Mouse (Mus musculus): ENCODE results near the gene Mst1.

The Mst1 gene

DNA sequence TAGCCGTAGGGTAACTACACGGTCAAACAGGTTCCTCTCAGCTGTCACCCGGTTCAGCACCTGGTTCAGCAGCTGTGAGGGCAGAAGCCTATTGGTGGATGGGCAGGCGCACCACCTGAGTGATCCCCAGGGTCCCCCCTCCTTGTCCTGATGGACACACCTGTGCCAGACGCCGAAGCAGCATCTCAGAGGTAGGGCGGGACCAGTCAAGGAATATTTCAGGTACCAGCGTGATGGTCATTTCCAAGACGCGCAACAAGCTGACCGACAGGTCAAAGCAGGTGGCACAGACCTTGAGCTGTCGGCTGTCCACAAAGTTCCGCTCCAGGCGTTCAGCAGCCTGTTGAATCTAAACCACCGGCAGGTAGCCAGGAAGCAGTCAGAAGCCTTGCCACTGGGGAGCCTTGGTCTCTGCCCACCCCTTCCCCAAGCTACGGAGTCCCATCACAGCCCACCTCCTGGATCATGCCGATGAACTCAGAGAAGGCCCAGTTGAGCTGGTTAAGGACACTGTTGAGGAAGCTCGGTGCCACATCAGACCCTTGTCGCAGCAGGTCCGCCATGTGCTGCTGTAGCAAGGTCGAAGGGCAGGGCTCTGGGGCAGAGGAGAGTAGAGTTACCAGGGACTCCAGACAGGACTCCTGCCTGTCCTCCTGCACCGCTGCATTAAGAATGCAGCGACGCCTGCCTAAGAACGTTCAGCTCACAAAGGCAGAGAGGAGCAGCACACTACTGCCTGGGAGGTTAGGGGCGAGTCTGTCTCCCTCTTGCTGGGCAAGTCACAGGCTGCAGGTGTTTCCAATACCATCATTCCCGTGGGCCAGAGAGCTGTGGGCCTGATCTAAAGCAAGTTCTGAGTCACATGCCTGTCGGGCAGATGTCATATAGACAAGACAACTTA lies 23.6 kb upstream of the Mst1 start:
- no peak for DNase-seq (ENCODE audit: low spot score in 2 of 2)

- DNase-seq (ENCODE audit: low spot score in 2 of 2): no peak
Observed at GRCm38 (mm10) chr9:108057262-108057562, 23.0 kb upstream of the Mst1 start.

DNA sequence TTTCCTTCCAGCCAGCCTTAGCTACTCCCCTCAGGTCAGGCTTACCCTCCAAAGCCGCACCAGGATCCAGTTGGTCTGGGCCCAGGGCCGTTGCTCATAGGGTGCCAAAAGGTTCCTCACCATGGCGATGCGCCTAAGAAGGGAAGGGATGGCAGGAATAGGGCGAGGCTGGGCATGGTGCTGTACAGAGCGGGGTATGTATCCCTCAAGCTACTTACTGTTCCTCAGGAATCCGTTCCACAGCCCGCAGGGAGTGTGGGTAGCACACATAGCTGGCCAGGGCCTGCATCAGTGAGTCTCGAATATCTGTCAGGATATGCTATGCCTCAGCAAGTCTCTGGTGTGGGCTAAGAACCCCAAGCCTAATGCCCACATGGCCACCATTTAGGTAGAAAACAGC lies 21.9 kb upstream of the Mst1 start:
- no peak for DNase-seq (ENCODE audit: low spot score in 2 of 2)

GRCm38 (mm10) chr9:108062142-108062541 lies 18.1 kb upstream of the Mst1 start:
- no peak for DNase-seq (ENCODE audit: low spot score in 2 of 2)

DNA sequence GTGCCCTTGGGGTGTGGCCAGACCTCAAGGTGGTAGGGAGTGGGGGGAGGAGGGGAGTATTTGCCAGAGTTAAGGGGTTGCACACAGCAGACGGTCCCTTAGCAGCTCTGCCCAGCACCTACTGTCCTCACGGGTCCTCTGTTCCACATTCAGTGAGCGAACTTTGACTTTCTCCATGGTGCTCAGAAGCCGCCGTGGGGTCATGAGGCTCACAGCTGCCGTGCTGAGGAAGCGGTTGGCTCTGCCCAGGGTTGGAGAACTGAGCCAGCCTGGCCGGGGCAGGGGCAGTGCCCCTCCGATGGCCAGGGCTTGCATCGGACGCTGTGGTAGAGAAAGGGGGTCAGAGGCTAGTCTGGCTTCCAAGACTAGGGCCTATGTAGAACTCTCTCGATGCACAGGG lies 16.9 kb upstream of the Mst1 start:
- DNase-seq (ENCODE audit: low spot score in 2 of 2): no peak

GRCm38 (mm10) chr9:108065491-108066011 lies 14.7 kb upstream of the Mst1 start:
- peak; percentile 65 to 79 for DNase-seq (ENCODE audit: low spot score in 2 of 2)

- no peak for DNase-seq (ENCODE audit: low spot score in 2 of 2)
Observed at GRCm38 (mm10) chr9:108067199-108067598, 13.0 kb upstream of the Mst1 start.

GRCm38 (mm10) chr9:108067900-108068299 lies 12.3 kb upstream of the Mst1 start:
- DNase-seq (ENCODE audit: low spot score in 2 of 2): peak; percentile 79 to 88

DNA sequence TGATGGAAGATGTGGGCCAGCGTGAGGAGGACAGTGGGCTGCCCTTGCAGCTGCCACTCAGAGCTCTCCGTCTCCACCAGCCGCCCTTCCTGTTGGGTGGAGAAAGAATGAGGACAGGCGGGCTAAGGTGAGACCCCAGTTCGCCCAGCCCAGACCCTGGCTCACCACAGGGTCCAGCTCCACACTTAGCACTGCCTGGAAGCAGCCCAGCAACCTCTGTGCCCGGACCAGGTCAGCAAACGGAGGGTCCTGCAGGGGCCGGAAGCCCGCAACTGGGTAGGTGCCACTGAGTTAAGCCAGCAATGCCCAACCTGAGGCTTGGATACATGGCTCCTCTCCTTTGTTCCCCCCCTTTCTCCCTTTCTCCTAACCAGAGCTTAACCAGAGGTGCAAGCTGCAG lies 11.2 kb upstream of the Mst1 start:
- no peak for DNase-seq (ENCODE audit: low spot score in 2 of 2)

GRCm38 (mm10) chr9:108069529-108069928 lies 10.7 kb upstream of the Mst1 start:
- no peak for DNase-seq (ENCODE audit: low spot score in 2 of 2)

GRCm38 (mm10) chr9:108071801-108072200 lies 8.4 kb upstream of the Mst1 start:
- no peak for DNase-seq (ENCODE audit: low spot score in 2 of 2)

DNA sequence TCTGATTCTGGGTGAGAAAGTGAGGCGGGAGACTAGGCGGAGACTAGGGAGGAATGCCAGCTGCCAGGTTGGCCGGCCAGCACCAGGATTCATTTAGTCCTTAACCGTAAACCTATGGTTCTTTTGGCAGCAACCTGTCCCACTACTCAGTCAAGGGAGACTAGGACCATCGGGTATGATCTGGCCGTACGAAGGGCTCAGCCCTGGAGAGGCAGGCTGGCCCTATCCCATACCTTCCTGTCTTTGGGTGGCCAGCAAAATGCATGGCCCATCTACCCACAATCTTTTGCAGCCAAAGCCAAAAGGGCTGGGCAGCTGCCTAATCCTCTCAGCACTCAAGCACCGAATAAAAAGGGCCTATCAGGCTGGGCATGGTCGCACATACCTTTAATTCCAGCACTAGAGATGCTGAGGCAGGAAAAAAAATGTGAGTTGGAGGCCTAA lies 7.7 kb upstream of the Mst1 start:
- no peak for DNase-seq (ENCODE audit: low spot score in 2 of 2)

GRCm38 (mm10) chr9:108073141-108073930 lies 6.9 kb upstream of the Mst1 start:
- DNase-seq (ENCODE audit: low spot score in 2 of 2): no peak

DNA sequence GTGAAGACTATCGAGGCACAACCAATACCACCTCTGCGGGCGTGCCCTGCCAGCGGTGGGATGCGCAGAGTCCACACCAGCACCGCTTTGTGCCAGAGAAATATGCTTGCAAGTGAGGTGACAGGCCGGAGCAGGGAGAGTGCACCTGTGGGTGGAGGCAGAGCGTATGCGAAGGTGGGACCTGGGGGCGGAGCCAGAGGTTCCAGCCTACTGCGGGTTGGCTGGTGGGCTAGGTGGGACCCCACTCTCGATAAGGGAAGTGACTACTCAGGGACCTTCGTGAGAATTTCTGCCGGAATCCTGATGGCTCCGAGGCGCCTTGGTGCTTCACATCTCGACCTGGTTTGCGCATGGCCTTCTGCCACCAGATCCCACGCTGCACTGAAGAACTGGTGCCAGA lies 2.3 kb downstream of the Mst1 start:
- no peak for DNase-seq (ENCODE audit: low spot score in 2 of 2)

GRCm38 (mm10) chr9:108082988-108083431 lies 2.8 kb downstream of the Mst1 start, which contains the start of gene Rnf123:
Gene Rnf123, minus strand, starts transcription at chr9:108083346.
- no peak for DNase-seq (ENCODE audit: low spot score in 2 of 2)

- DNase-seq (ENCODE audit: low spot score in 2 of 2): no peak
Observed at GRCm38 (mm10) chr9:108083561-108083960, 3.3 kb downstream of the Mst1 start.

GRCm38 (mm10) chr9:108085261-108085660 lies 5.0 kb downstream of the Mst1 start:
- no peak for DNase-seq (ENCODE audit: low spot score in 2 of 2)

- DNase-seq (ENCODE audit: low spot score in 2 of 2): no peak
Observed at GRCm38 (mm10) chr9:108090611-108091120, 10.4 kb downstream of the Mst1 start.

DNA sequence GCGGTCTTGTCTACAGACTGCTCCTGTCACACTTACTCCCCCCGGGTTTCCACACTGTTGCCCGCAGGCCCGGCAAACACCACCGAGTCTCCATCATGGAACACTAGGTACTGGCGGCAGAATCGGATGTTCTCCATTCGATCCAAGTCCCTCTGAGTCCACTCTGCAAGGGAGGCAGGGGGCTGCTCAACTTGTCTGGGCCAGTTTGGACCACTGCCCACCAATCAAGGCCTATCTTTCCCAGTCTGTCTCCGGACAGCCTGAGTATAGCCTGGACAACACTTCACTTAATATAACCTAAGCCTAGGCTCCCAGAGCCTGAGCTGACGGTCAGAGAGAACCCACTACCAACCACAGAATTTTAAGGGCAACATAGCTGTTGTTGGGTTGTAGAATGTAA lies 13.3 kb downstream of the Mst1 start:
- DNase-seq (ENCODE audit: low spot score in 2 of 2): no peak

DNA sequence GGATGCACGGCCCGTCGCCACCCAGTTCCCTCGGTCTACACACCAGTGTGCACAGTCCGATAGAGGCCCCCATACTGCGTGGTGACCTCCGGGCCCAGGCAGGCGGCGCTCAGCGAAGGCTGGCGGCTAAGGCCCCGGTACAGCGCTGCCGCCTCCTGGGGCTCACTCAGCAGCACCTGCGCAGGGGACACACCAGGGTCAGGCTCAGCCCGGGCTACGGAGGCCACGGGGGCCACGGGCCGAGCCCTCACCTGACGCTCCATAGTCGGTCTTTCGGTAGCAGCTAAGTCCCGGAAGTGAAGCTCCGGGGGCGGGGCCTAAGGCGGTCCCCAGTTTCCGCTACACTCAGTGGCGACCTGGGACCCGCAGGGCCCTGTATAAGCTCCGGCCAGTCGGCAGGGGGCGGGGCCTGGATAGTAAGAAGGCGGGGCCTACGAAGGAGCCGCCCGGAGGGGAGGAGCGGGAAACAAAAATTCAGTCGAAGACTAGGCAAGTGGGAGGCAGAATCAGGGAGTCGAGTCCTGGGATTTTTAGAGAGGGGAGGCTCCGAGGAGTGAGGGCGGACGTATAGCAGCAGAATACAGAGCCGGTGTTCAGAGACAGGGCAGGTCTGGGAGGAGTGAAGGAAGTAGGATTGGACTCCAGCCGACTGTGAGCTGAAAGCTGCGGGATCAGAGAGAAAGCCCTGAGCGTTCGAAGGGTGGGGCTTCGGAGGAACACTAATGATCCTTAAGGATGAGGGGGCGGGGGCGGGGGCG lies 14.1 kb downstream of the Mst1 start, which contains the start of gene Apeh:
Gene Apeh, minus strand, starts transcription at position 423 of the 758 bp plus-strand sequence.
- peak; percentile 80 to 83 for DNase-seq (ENCODE audit: low spot score in 2 of 2)

DNA sequence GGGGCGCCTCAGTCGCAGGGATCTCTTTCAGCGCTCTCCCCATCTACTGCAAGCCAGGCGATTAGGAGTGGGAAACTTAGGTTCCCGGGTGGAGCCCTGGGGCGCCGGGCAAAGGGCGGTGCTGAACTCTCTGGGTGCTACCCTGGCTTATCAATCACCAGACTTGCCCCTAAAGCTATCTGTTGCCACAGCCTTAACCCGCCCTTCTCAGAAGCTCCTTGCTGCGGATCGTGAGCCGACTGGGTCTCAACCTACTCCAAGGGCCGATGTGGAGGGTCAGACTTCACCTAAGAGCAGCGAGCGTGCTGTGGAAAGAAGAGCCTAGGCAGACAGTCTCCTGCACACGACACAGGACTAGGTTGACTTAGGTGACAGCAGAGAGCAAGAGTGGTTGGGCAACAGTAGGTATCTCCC lies 14.8 kb downstream of the Mst1 start:
- peak in 1 of 2 experiments; percentile 27 for DNase-seq (ENCODE audit: low spot score in 2 of 2)
